Mouse (Mus musculus) liver, adult (tissue): ENCODE measurements around the gene Zscan2.

Experiments used
- GATA4 ChIP-seq: IDR thresholded peaks from 2 replicates; pipeline ENCODE4 v1.6.1; 2014; ENCODE audit warnings: mild to moderate bottlenecking, low read length; ENCODE audit not compliant: insufficient replicate concordance

Zscan2 gene

DNA sequence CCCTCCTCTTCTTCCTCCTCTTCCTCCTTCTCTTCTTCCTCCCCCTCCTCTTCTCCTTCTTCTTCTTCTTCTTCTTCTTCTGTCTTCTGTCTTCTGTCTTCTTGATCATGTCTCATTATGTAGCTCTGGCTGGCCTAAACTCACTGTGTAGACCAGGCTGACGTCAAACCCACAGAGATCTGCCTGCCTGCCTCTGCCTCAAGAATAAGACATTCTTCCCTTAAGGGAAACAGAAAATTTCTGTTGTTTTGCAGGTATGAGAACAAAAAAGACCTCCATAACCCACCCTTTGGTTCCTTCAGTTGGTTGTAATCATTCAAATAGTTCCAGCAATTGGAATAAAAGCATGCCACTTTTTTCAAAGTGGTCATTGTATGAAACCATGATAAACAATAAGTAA lies 3.4 kb downstream of the Zscan2 start:
- no peak for TF ChIP-seq GATA4

DNA sequence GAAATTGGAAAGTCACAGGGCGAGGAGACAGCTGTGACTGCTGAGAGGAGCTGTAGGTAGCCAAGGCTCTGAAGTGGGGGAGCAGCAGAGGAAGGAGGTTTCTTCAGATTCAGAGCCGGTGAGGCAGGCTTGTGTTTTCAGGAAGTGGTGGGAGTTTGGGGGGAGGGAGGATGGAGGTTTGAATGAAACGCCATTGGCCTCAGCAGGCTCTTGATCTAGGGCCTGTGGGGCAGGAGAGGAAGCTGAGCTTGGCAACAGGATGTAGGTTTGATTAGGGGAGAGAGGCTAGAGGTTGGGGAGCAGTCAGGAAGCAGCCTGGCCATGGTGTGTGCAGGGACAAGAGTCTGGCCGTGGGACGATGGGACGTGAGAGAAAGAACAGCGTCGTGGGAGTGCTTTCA lies 4.1 kb downstream of the Zscan2 start:
- peak; percentile 59; the same call in 1 of the 2 replicates for TF ChIP-seq GATA4

GRCm38 (mm10) chr7:80865521-80865920 lies 4.8 kb downstream of the Zscan2 start:
- no peak for TF ChIP-seq GATA4

DNA sequence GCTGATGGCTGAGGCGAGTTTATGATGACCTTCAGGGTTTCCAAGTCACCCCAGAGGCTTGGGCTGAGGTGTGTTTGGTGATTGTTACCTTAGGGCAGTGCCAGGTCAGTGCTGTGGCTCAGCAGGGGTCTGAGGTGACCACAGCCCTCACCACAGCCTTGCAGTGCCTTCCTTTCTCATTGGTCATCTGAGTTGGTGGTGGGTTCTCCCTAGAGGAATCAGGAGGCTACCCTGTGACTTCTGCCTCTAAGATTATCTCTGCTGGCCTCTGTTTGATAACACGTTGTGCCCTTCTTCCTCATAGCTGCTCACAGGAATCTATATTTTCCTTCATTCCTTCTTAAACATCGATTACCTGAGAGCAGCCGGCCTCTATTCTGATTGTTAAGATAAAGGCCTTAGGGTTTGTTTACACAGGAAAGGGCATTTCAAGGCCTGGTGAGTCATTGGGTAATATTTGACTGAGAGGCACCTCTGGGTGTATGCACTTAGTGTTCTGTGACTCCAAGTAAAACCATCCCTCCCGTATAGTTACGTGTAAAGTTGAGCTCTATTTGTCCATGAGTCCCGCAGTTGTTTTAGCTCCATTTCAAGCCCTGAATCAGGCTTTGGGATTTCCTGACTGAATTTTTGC lies 5.9 kb downstream of the Zscan2 start:
- TF ChIP-seq GATA4, result peak; percentile 59; the same call in 1 of the 2 replicates

GRCm38 (mm10) chr7:80868686-80869085 lies 8.0 kb downstream of the Zscan2 start:
- no peak for TF ChIP-seq GATA4

DNA sequence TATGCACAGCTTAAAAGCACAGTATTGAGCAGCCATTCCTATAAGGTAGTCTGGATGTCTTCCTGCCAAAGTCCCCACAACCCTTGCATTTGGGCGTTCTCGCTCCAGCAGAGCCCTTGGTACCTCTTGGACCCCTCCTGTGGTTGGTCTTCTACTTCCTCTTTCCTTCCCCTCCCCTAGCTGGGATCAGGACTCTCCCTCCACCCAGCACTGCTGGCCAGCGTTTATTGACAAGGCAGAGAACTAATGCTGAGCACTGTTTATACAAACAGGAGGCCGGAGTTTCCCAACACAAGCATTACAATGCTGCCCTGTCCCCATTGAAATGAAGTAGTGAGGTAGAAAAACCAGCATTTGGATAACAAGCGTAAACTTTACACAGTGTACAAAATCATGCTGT lies 12.3 kb downstream of the Zscan2 start:
- TF ChIP-seq GATA4, result no peak

GRCm38 (mm10) chr7:80873631-80874030 lies 12.9 kb downstream of the Zscan2 start:
- TF ChIP-seq GATA4, result no peak

DNA sequence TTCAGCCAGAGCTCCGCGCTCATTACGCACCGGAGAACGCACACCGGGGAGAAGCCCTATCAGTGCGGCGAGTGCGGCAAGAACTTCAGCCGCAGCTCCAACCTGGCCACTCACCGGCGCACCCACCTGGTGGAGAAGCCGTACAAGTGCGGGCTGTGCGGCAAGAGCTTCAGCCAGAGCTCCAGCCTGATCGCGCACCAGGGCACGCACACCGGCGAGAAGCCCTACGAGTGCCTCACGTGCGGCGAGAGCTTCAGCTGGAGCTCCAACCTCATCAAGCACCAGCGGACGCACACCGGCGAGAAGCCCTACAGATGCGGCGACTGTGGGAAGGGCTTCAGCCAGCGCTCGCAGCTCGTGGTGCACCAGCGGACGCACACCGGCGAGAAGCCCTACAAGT lies 15.0 kb downstream of the Zscan2 start:
- no peak for TF ChIP-seq GATA4

DNA sequence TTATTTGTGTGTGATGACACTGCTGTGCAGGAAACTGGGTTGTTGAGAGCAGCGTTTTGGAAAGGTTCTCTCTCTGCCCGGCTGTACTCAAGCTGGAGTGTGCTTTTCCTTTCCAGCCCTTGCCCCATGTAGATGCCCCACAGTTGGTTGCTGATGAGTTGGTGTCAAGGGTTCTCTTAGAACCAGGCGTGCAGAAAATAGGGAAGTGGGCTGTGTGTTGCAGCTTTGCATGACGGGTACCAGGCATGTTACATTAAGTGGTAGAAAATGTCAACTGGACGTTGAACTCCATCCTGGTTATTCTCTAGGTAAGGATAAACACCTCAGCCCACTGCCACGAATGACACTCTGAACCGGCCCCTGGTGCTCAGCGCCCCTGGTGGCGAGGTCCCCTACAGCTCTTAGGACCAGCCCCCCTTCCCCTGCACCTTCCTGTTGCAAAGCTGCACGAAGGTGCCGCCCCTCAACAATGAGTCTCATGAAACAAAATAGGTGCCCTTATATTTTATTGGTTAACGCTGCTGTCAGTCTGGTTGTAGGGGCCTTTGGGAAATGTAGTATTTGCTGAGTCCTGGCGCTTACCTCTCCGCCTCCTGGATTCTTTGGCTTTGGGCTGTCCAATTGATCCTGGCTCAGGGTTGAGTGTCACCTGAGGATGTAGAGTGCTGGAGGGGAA lies 22.2 kb downstream of the Zscan2 start:
- no peak for TF ChIP-seq GATA4

- no peak for TF ChIP-seq GATA4
Measured at GRCm38 (mm10) chr7:80885666-80886065, 24.9 kb downstream of the Zscan2 start.

GRCm38 (mm10) chr7:80888595-80888994 lies 27.9 kb downstream of the Zscan2 start:
- no peak for TF ChIP-seq GATA4

- no peak for TF ChIP-seq GATA4
Measured at GRCm38 (mm10) chr7:80889021-80889511, 28.3 kb downstream of the Zscan2 start.

DNA sequence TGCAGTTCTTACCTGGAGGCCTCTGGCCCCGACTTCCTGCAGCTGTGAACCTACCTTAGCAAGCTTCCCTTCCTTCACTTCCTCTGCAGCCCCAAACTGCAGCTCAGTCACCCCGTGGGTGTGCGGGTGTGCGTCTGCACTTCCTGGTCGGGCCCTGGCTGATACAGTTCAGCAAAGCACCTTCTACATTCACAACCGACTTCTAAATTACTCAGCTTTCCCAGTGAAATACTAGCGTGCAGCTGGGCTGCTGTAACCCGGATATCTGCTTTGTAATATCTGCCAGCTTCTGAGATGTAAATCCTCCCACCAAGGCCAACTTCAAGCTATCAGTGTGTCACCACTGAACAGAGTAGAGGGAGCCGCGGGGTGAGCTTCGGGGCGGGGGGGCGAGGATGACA lies 29.1 kb downstream of the Zscan2 start:
- no peak for TF ChIP-seq GATA4

DNA sequence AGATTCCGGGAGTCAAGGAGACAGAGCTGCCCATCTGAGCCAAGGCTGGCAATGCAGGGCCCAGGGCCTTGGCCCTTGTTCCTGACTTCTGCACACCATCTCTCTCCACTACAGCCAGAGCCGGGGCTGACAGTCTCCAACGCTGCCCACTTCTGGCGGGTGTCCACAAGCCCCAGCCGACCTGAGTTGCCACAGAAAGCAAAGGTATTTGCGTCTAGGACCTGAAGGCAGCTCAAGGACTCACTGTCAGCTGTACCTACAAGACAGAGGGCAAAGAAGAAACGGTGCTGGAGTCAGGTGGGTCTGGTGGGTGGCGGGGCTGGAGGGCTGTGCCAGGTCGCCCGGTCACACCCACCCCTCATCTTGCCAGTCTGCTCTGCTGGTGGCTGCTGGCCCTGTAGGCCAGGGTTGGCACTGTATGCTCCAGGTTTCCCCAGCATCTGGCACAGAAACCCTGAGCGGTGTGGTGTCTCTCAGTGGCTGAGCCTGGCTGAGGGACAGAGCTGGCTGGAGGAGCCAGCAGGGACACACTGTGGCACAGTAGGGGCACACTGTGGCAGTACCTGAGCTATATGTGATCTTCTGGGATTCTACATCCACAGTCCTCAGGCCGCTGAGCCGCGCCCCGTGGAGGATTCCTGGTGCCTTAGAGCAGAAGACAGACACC lies 32.5 kb downstream of the Zscan2 start:
- no peak for TF ChIP-seq GATA4

GRCm38 (mm10) chr7:80893753-80894129 lies 33.0 kb downstream of the Zscan2 start:
- TF ChIP-seq GATA4, result peak; percentile 29; the same call in 1 of the 2 replicates

GRCm38 (mm10) chr7:80894196-80894595 lies 33.5 kb downstream of the Zscan2 start:
- no peak for TF ChIP-seq GATA4

DNA sequence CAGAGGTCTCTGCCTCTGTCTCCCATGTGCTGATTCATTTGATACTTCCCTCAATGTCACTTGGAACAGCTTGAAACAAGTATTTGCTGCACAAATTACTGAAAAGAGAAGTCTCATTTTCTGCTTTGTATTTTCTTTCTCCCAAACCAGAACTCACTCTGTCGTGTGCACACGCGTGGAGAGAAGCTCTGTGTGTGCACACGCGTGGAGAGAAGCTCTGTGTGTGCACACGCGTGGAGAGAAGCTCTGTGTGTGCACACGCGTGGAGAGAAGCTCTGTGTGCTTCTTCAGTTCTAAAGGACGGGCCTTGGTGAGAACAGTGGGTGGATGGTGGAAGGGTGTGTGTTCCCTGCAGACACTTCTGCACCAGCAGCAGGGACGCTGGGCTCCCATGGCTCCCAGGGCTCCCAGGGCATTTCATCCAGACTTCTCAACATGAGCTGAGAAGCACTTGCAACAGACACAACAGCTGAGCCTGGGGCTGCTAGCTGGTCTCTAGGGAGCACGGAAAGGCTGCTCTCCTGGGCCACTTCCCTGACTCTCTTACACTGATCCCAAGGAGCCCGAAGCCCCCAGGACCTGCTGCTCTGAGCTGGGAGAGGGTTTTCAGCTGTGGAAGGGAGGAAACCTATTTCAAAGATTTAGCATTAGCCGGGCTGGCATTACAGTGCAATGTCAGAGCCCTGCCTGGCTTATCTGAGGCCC lies 34.2 kb downstream of the Zscan2 start:
- TF ChIP-seq GATA4, result no peak
